ENCODE assay signal across 10 mouse cellular contexts in genomic region chr14:76118963-76119362, GRCm38 (mm10). TPM values are rescaled to one million over a fixed set of nuclear protein-coding genes. Genes with fewer than 3 reads are reported as not detected.
A peak's percentile ranks its signal among the peaks of the same experiment; 100 is the strongest.
DNase-seq lines count a peak whose midpoint lies in the region; ATAC-seq and TF ChIP-seq lines count a peak whose summit lies in the region.
"Had no signal": no experiment of that assay in that cellular context is flagged by ENCODE, and none has a peak within 500 bp of the region (broad histone marks: within the 10 kb centered on the region; RNA-seq: fewer than 3 reads in every experiment).

No protein-coding gene starts in this region.

- no peaks in the 10 kb centered on the region for H3K27me3 ChIP-seq in kidney, adult 2 months (replicated peaks; ENCODE audit: control insufficient read depth, insufficient read depth, low read length)
- H3K27me3 ChIP-seq in intestine, postnatal 0 days (replicated peaks; ENCODE audit: control insufficient read depth, insufficient read depth, low read length) = no peaks in the 10 kb centered on the region
- H3K27me3 ChIP-seq: liver, embryonic 15.5 days; stomach, embryonic 15.5 days had no signal

- H3K27ac ChIP-seq in kidney, adult 2 months (ENCODE audit: insufficient read depth, low read depth, low read length) = no peak overlapping the region
- H3K27ac ChIP-seq in intestine, postnatal 0 days (ENCODE audit: low read depth, low read length) = peak overlapping the region; percentile 29; the same call in 1 of the 2 replicates
- H3K27ac ChIP-seq: liver, embryonic 15.5 days; stomach, embryonic 15.5 days had no signal

- H3K4me3 ChIP-seq in kidney, adult 2 months (ENCODE audit: insufficient read depth, low read depth, low read length) = no peak overlapping the region
- no peak overlapping the region for H3K4me3 ChIP-seq in intestine, postnatal 0 days (ENCODE audit: low read depth, low read length)
- H3K4me3 ChIP-seq: liver, embryonic 15.5 days; stomach, embryonic 15.5 days had no signal

- no peak for TF ChIP-seq CTCF in kidney, adult 2 months (conservative IDR thresholded peaks at IDR 0.05; ENCODE audit: insufficient read depth, insufficient read length, low read depth, low read length)
- peak; percentile 56 for TF ChIP-seq CTCF in intestine, postnatal 0 days (IDR thresholded peaks at IDR 0.05; ENCODE audit: low read depth)

- H3K4me2 ChIP-seq in intestine, postnatal 0 days (replicated peaks; ENCODE audit: low read depth) = no peak overlapping the region
- H3K4me2 ChIP-seq: liver, embryonic 15.5 days; stomach, embryonic 15.5 days had no signal

- 48% methylated on average over 4 of the region's 4 CpGs for WGBS in kidney, adult 2 months
- 33% methylated on average over 4 of the region's 4 CpGs for WGBS in intestine, postnatal 0 days

- no peaks in the 10 kb centered on the region for H3K9me3 ChIP-seq in intestine, postnatal 0 days (ENCODE audit: control insufficient read depth)
- H3K9me3 ChIP-seq: liver, embryonic 15.5 days; stomach, embryonic 15.5 days had no signal

- peak; percentile 54 for ATAC-seq in intestine, postnatal 0 days

- H3K9ac ChIP-seq in intestine, postnatal 0 days (ENCODE audit: low read depth, low read length) = no peak overlapping the region
- H3K9ac ChIP-seq: liver, embryonic 15.5 days; stomach, embryonic 15.5 days had no signal

- no peak for TF ChIP-seq POLR2A in kidney, adult 2 months (IDR thresholded peaks at IDR 0.05; ENCODE audit: low read depth, low read length)

- H3K4me1 ChIP-seq in kidney, adult 2 months (ENCODE audit: control insufficient read depth, insufficient read depth, low read length) = no peaks in the 10 kb centered on the region; the same call in 1 of the 2 replicates
- no peaks in the 10 kb centered on the region for H3K4me1 ChIP-seq in intestine, postnatal 0 days (replicated peaks; ENCODE audit: control insufficient read depth, insufficient read depth, low read length)
- H3K4me1 ChIP-seq: liver, embryonic 15.5 days; stomach, embryonic 15.5 days had no signal

- DNase-seq in kidney, adult 2 months = peak; percentile 17
- no peak for DNase-seq in kidney, postnatal 14 days
- DNase-seq in A20 (ENCODE audit: low read depth, low spot score) (peak; percentile 31), NIH3T3 (ENCODE audit: low read depth) (peak; percentile 57)
- DNase-seq in T-cell, adult 2 months (ENCODE audit: low spot score) = no peak
- no peak for DNase-seq in gastrocnemius, postnatal 25 days
- DNase-seq in spleen, adult 12 weeks (ENCODE audit: low spot score) = no peak

- H3K36me3 ChIP-seq in kidney, adult 2 months (ENCODE audit: control insufficient read depth, insufficient read depth, low read length) = peaks cover 2% of the 10 kb centered on the region
- peaks cover 54% of the 10 kb centered on the region for H3K36me3 ChIP-seq in intestine, postnatal 0 days (ENCODE audit: control insufficient read depth, insufficient read depth)

RNA-seq across cellular contexts. Expression of gene Nufip1, which starts 8.3 kb away (rescaled TPM):
- polyA plus RNA-seq in kidney, adult 2 months (2012; rRNA removed) = 1.8 and 2.6 TPM in 2 replicates
- 7.5 and 8.6 TPM in 2 replicates for polyA plus RNA-seq in intestine, postnatal 0 days (2015; fragmentation: Nextera tagmentation; extraction: Ambion mirVana)
- 1 to 10 TPM; 3.1 to 3.3 TPM for total RNA-seq in gastrocnemius, postnatal 25 days (2021)

RNA-seq across cellular contexts. Expression of gene Gpalpp1, which starts 8.4 kb away (rescaled TPM):
- 4.1 and 5.5 TPM in 2 replicates for polyA plus RNA-seq in kidney, adult 2 months (2012; rRNA removed)
- polyA plus RNA-seq in intestine, postnatal 0 days (2015; fragmentation: Nextera tagmentation; extraction: Ambion mirVana) = 5.8 and 5.9 TPM in 2 replicates
- 1 to 10 TPM; 5.1 to 5.5 TPM for total RNA-seq in gastrocnemius, postnatal 25 days (2021)

Comparison
In these comparisons a context has a peak if more than half of its experiments do, and no peak if none do; other contexts are left out.
1. DNase-seq: peak in kidney, adult 2 months (single experiment), A20 (single experiment) and NIH3T3 (single experiment); none in kidney, postnatal 14 days (single experiment), T-cell, adult 2 months (single experiment), gastrocnemius, postnatal 25 days (single experiment) and spleen, adult 12 weeks (single experiment).